Mouse (Mus musculus): ENCODE results near the gene Adam1a. TPM values are rescaled to one million over a fixed set of nuclear protein-coding genes. Genes with fewer than 3 reads are reported as not detected.
A peak's percentile ranks its signal among the peaks of the same experiment; 100 is the strongest.

Gene Adam1a
- polyA plus RNA-seq (2015; fragmentation: Nextera tagmentation; extraction: Ambion mirVana): 1.5 TPM in 2 replicates

GRCm38 (mm10) chr5:121544910-121545792, at the start of gene Adam1a, which contains the start of gene Gm42878:
TSS of gene Adam1a (minus strand) at chr5:121545482.
TSS of gene Gm42878 (minus strand) at chr5:121545482.
- Histone ChIP-seq H3K27ac (peak within 1 kb of the TSS; percentile 96), H3K9me3 (no peaks in the 10 kb centered on the region), H3K27me3 (no peaks in the 10 kb centered on the region), H3K9ac (peak within 1 kb of the TSS; percentile 99), H3K4me1 (peaks cover 21% of the 10 kb centered on the region), H3K4me2 (peak within 1 kb of the TSS; percentile 69), H3K4me3 (peak within 1 kb of the TSS; percentile 98), H3K36me3 (0 out of 2 replicates have a peak, but pooled peaks cover 2% of the 10 kb centered on the region)
- WGBS: under 1% methylated on average over 65 of the region's 97 CpGs
- ATAC-seq (ENCODE audit: insufficient number of reproducible peaks, low FRiP score, low TSS enrichment, low read depth): peak; percentile 52

GRCm38 (mm10) chr5:121594714-121595313, 49.5 kb upstream of the Adam1a start:
- Histone ChIP-seq H3K36me3 (no peaks in the 10 kb centered on the region), H3K4me2 (peak overlapping the region; percentile 95; the same call in 1 of the 2 replicates), H3K9ac (no peak overlapping the region), H3K4me1 (peaks cover 26% of the 10 kb centered on the region), H3K27me3 (no peaks in the 10 kb centered on the region), H3K4me3 (no peak overlapping the region), H3K9me3 (no peaks in the 10 kb centered on the region), H3K27ac (no peak overlapping the region; the same call in 1 of the 2 replicates)
- ATAC-seq (ENCODE audit: insufficient number of reproducible peaks, low FRiP score, low TSS enrichment, low read depth): no peak
- 81% methylated on average over 6 of the region's 6 CpGs for WGBS

GRCm38 (mm10) chr5:121593451-121594401, 48.4 kb upstream of the Adam1a start, which contains the start of gene Aldh2:
TSS of gene Aldh2 (minus strand) at chr5:121593824.
- WGBS: 1% methylated on average over 47 of the region's 47 CpGs
- peaks cover 26% of the 10 kb centered on the region for H3K4me1 ChIP-seq
- ATAC-seq (ENCODE audit: insufficient number of reproducible peaks, low FRiP score, low TSS enrichment, low read depth): peak; percentile 84

GRCm38 (mm10) chr5:121592816-121593407, 47.6 kb upstream of the Adam1a start:
- H3K4me3 ChIP-seq: peak overlapping the region; percentile 78
- peaks cover 26% of the 10 kb centered on the region for H3K4me1 ChIP-seq
- peak overlapping the region; percentile 95 for H3K4me2 ChIP-seq
- no peaks in the 10 kb centered on the region for H3K27me3 ChIP-seq
- WGBS: 4% methylated on average over 33 of the region's 33 CpGs
- ATAC-seq (ENCODE audit: insufficient number of reproducible peaks, low FRiP score, low TSS enrichment, low read depth): peak; percentile 16; the same call in 1 of the 2 replicates
- peak overlapping the region; percentile 90 for H3K27ac ChIP-seq
- no peaks in the 10 kb centered on the region for H3K36me3 ChIP-seq
- H3K9ac ChIP-seq: peak overlapping the region; percentile 75
- no peaks in the 10 kb centered on the region for H3K9me3 ChIP-seq

More at GRCm38 (mm10) chr5:121593451-121594401, 48.4 kb upstream of the Adam1a start, which contains the start of gene Aldh2:
- Histone ChIP-seq H3K4me3 (peak within 1 kb of the TSS; percentile 78), H3K27ac (peak within 1 kb of the TSS; percentile 90), H3K9me3 (no peaks in the 10 kb centered on the region), H3K4me2 (peak within 1 kb of the TSS; percentile 95), H3K27me3 (no peaks in the 10 kb centered on the region), H3K36me3 (no peaks in the 10 kb centered on the region), H3K9ac (peak within 1 kb of the TSS; percentile 75)

GRCm38 (mm10) chr5:121592064-121592815, 47.0 kb upstream of the Adam1a start:
- no peak overlapping the region for H3K9ac ChIP-seq
- H3K27me3 ChIP-seq: no peaks in the 10 kb centered on the region
- no peaks in the 10 kb centered on the region for H3K36me3 ChIP-seq
- 53% methylated on average over 11 of the region's 11 CpGs for WGBS
- peaks cover 26% of the 10 kb centered on the region for H3K4me1 ChIP-seq
- no peak overlapping the region for H3K27ac ChIP-seq
- H3K9me3 ChIP-seq: no peaks in the 10 kb centered on the region
- peak overlapping the region; percentile 78 for H3K4me3 ChIP-seq
- no peak for ATAC-seq (ENCODE audit: insufficient number of reproducible peaks, low FRiP score, low TSS enrichment, low read depth)
- H3K4me2 ChIP-seq: peak overlapping the region; percentile 95

GRCm38 (mm10) chr5:121591417-121592063, 46.3 kb upstream of the Adam1a start:
- Histone ChIP-seq H3K9ac (no peak overlapping the region), H3K9me3 (no peaks in the 10 kb centered on the region), H3K27me3 (no peaks in the 10 kb centered on the region), H3K36me3 (no peaks in the 10 kb centered on the region), H3K4me3 (no peak overlapping the region), H3K4me1 (peaks cover 31% of the 10 kb centered on the region), H3K4me2 (peak overlapping the region; percentile 95; the same call in 1 of the 2 replicates), H3K27ac (peak overlapping the region; percentile 5; the same call in 1 of the 2 replicates)
- 60% methylated on average over 11 of the region's 11 CpGs for WGBS
- ATAC-seq (ENCODE audit: insufficient number of reproducible peaks, low FRiP score, low TSS enrichment, low read depth): no peak

- ATAC-seq (ENCODE audit: insufficient number of reproducible peaks, low FRiP score, low TSS enrichment, low read depth): no peak
Observed at GRCm38 (mm10) chr5:121589928-121590327, 44.6 kb upstream of the Adam1a start.

GRCm38 (mm10) chr5:121586400-121587039, 41.2 kb upstream of the Adam1a start:
- H3K4me2 ChIP-seq: no peak overlapping the region
- H3K27ac ChIP-seq: 0 out of 2 replicates have a peak overlapping the region, but pooled peaks have one; percentile 33
- H3K36me3 ChIP-seq: no peaks in the 10 kb centered on the region
- H3K9me3 ChIP-seq: no peaks in the 10 kb centered on the region
- WGBS: 52% methylated on average over 6 of the region's 6 CpGs
- no peak for ATAC-seq (ENCODE audit: insufficient number of reproducible peaks, low FRiP score, low TSS enrichment, low read depth)
- peaks cover 24% of the 10 kb centered on the region for H3K4me1 ChIP-seq
- H3K27me3 ChIP-seq: no peaks in the 10 kb centered on the region
- no peak overlapping the region for H3K4me3 ChIP-seq
- H3K9ac ChIP-seq: no peak overlapping the region

More at GRCm38 (mm10) chr5:121589928-121590327, 44.6 kb upstream of the Adam1a start:
- 74% methylated on average over 6 of the region's 6 CpGs for WGBS
- H3K4me2 ChIP-seq: no peak overlapping the region
- H3K4me1 ChIP-seq: peaks cover 36% of the 10 kb centered on the region
- no peaks in the 10 kb centered on the region for H3K36me3 ChIP-seq
- no peak overlapping the region for H3K9ac ChIP-seq
- H3K27ac ChIP-seq: no peak overlapping the region
- no peaks in the 10 kb centered on the region for H3K9me3 ChIP-seq
- no peak overlapping the region for H3K4me3 ChIP-seq
- no peaks in the 10 kb centered on the region for H3K27me3 ChIP-seq

GRCm38 (mm10) chr5:121585699-121586098, 40.4 kb upstream of the Adam1a start:
- Histone ChIP-seq H3K4me3 (no peak overlapping the region), H3K9me3 (no peaks in the 10 kb centered on the region), H3K36me3 (no peaks in the 10 kb centered on the region), H3K27ac (no peak overlapping the region), H3K9ac (no peak overlapping the region), H3K27me3 (no peaks in the 10 kb centered on the region), H3K4me1 (peaks cover 18% of the 10 kb centered on the region), H3K4me2 (no peak overlapping the region)
- ATAC-seq (ENCODE audit: insufficient number of reproducible peaks, low FRiP score, low TSS enrichment, low read depth): no peak
- WGBS: 90% methylated on average over 5 of the region's 5 CpGs

All from limb, embryonic 15.5 days (tissue).